Mouse (Mus musculus) thymus, postnatal 25 days (tissue): ENCODE measurements around the gene Slc26a6.

ENCODE experiments used
- DNase-seq: peaks from one replicate; pipeline ENCODE4 v3.0.0; 2022

Slc26a6 gene

DNA sequence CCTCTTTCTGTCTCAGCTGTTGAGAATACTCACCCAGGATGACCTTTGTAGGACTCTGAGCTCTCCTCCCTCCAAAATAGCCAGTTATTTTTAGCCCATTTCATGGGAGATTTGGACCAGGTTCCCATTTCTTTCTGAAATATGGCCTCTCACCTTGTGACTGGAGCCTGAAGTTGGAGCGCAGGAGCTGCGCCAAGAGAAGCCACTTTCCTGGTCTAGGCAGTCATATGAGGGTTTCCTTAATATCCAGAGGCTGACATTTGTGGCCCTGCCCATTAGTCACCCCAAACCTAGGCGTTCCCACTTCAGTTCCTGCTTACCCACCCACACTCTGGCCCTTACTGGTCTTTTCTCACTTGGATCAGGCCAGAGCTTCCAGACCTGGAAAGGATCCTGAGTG is at the start of gene Slc26a6:
TSS of gene Slc26a6 (plus strand) at position 308 of the 400 bp plus-strand sequence.
- no peak for DNase-seq

DNA sequence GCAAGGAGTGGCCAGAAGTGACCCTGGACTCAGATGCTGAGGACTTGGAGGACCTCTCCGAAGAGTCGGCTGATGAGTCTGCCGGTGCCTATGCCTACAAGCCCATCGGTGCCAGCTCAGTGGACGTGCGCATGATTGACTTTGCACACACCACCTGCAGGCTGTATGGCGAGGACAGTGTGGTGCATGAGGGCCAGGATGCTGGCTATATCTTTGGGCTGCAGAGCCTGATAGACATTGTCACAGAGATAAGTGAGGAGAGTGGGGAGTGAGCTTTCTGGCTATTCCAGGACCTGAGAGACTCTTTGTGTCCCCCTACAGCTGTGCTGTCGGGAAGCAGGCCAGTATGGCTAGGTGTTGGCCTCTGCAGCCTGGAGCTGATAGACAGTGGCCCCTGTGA is 47.3 kb upstream of the Slc26a6 start:
- DNase-seq: no peak

DNA sequence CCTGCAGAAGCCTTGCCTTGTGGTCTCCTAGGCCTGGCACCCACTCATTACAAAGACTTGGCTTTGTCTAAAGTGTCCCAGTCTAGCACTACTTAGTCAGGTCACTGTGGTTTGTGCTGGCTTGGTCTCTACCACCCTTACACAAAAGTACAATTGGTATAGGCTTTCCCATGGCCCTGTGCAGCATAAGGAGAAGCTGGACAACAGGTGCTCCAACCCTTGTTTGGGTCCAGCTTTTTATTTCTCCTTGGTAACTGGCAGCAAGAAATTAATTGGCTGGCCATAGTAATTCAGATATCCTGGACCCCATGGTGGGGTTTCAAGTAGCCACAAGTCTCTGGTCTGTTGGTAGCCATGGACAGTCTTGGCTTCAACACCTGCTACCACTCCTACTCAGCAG is 46.7 kb upstream of the Slc26a6 start:
- DNase-seq: no peak

DNA sequence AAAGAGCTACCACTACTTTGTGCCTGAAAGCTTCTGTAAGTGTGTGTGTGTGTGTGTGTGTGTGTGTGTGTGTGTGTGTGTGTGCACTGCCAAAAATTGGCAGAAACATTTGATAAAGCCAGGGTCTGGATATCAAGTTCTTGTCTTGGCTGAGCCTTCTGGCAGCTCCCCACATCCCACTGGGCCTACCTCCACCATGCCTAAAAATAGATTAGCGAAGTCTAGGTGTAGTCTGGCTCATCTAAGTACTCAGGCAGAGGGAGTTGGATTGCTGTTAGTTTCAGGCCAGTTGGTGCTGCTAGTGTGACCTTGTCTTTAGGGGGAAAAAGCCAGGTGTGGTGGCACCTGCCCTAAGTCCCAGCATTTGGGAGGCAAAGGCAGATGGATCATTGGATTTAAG is 46.3 kb upstream of the Slc26a6 start:
- DNase-seq: no peak

GRCm38 (mm10) chr9:108807674-108808073 is 45.4 kb upstream of the Slc26a6 start:
- DNase-seq: no peak

GRCm38 (mm10) chr9:108808163-108808665 is 44.9 kb upstream of the Slc26a6 start, which contains the start of gene Nckipsd:
TSS of gene Nckipsd (plus strand) at chr9:108808368.
- DNase-seq: peak; percentile 96

DNA sequence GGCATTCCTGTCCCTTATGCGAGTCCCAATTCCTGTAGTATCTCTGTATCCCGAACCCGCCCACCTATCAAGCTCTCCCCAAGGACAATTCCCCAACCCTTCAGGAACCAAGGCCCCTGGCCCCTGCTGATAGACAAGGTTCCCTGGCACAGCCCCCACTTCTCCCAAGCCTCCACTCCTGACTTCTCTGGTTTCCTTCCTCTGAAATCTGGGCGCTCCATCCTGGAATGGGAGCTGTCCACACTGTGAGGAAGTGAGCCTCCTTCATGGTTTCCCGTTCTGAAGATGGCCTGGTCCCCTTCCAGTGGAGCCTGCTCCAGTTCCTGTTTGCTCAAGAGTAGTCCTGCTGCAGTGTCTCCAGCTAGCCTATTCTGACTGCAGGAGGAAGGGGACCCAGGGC is 43.9 kb upstream of the Slc26a6 start:
- no peak for DNase-seq

GRCm38 (mm10) chr9:108809723-108810122 is 43.4 kb upstream of the Slc26a6 start:
- DNase-seq: no peak

GRCm38 (mm10) chr9:108810516-108810915 is 42.6 kb upstream of the Slc26a6 start:
- DNase-seq: no peak

- DNase-seq: no peak
Observed at GRCm38 (mm10) chr9:108815557-108815956, 37.5 kb upstream of the Slc26a6 start.

GRCm38 (mm10) chr9:108819495-108819894 is 33.6 kb upstream of the Slc26a6 start:
- DNase-seq: peak; percentile 48

- no peak for DNase-seq
Observed at GRCm38 (mm10) chr9:108820077-108820476, 33.0 kb upstream of the Slc26a6 start.

GRCm38 (mm10) chr9:108824144-108824685 is 28.9 kb upstream of the Slc26a6 start:
- DNase-seq: no peak

GRCm38 (mm10) chr9:108824755-108825413 is 28.2 kb upstream of the Slc26a6 start:
- no peak for DNase-seq

GRCm38 (mm10) chr9:108825820-108826699 is 27.0 kb upstream of the Slc26a6 start, which contains the start of gene Celsr3:
TSS of gene Celsr3 (plus strand) at chr9:108826320.
- no peak for DNase-seq

- DNase-seq: peak; percentile 82
Observed at GRCm38 (mm10) chr9:108826700-108827340, 26.3 kb upstream of the Slc26a6 start.

DNA sequence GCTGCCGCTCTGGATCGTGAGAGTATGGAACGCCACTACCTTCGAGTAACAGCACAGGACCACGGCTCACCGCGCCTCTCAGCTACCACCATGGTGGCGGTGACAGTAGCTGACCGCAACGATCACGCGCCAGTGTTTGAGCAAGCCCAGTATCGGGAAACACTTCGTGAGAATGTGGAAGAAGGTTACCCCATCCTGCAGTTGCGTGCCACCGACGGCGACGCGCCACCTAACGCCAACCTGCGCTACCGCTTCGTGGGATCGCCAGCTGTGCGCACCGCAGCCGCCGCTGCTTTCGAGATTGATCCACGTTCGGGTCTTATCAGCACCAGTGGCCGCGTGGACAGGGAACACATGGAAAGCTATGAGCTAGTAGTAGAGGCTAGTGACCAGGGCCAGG is 25.6 kb upstream of the Slc26a6 start:
- no peak for DNase-seq

DNA sequence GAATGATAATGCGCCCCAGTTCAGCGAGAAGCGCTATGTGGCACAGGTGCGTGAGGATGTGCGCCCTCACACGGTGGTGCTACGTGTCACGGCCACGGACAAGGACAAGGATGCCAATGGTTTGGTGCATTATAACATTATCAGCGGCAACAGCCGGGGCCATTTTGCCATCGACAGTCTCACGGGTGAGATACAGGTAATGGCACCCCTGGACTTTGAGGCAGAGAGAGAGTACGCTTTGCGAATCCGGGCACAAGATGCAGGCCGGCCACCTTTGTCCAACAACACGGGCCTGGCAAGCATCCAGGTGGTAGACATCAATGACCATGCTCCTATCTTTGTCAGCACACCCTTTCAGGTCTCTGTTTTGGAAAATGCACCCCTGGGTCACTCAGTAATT is 25.2 kb upstream of the Slc26a6 start:
- no peak for DNase-seq

- no peak for DNase-seq
Observed at GRCm38 (mm10) chr9:108831637-108832036, 21.4 kb upstream of the Slc26a6 start.

- peak; percentile 69 for DNase-seq
Observed at GRCm38 (mm10) chr9:108832390-108833108, 20.5 kb upstream of the Slc26a6 start.

- DNase-seq: no peak
Observed at GRCm38 (mm10) chr9:108842989-108843388, 10.1 kb upstream of the Slc26a6 start.

GRCm38 (mm10) chr9:108845390-108845789 is 7.7 kb upstream of the Slc26a6 start:
- DNase-seq: no peak
